12 mouse cellular contexts compared by ENCODE assay signal in genomic region chr13:49545646-49546045, GRCm38 (mm10). TPM values are rescaled to one million over a fixed set of nuclear protein-coding genes. Genes with fewer than 3 reads are reported as not detected.
DNase-seq lines count a peak whose midpoint lies in the region; ATAC-seq lines count a peak whose summit lies in the region.
"Had no signal": no experiment of that assay in that cellular context is flagged by ENCODE, and none has a peak within 500 bp of the region (broad histone marks: within the 10 kb centered on the region; RNA-seq: fewer than 3 reads in every experiment).

No protein-coding gene starts in this region.

- peak; percentile 10 for DNase-seq in embryo, embryonic 10.5 days (ENCODE audit: low spot score)
- no peak for DNase-seq in embryo, embryonic 10 days (ENCODE audit: low spot score)
- DNase-seq in limb, embryonic 10.5 days (ENCODE audit: low spot score), result no peak
- peak; percentile 45 to 49 for DNase-seq in heart, postnatal 10 days
- no peak for DNase-seq in ovary, postnatal 14 days (ENCODE audit: low spot score)
- DNase-seq in cerebellum, postnatal 4 days (ENCODE audit: low spot score in 2 of 2), result no peak
- DNase-seq: cerebellum, postnatal 36 days; left cerebral cortex, postnatal 4 days had no signal

- no peaks in the 10 kb centered on the region for H3K27me3 ChIP-seq in limb, embryonic 12.5 days
- no peaks in the 10 kb centered on the region for H3K27me3 ChIP-seq in limb, embryonic 10.5 days (ENCODE audit: low read depth, poor library complexity, severe bottlenecking)
- no peaks in the 10 kb centered on the region for H3K27me3 ChIP-seq in stomach, embryonic 14.5 days (ENCODE audit: control insufficient read depth, insufficient read depth, low read length)

- no peak overlapping the region for H3K4me2 ChIP-seq in limb, embryonic 12.5 days
- H3K4me2 ChIP-seq in stomach, embryonic 14.5 days (replicated peaks; ENCODE audit: low read depth, low read length), result peak overlapping the region; percentile 1; the same call in 1 of the 2 replicates
- H3K4me2 ChIP-seq: midbrain, embryonic 11.5 days had no signal

- peak; percentile 59; the same call in 1 of the 2 replicates for ATAC-seq in limb, embryonic 12.5 days (ENCODE audit: insufficient number of reproducible peaks, insufficient read depth, low FRiP score, low TSS enrichment, low read depth)
- ATAC-seq in stomach, embryonic 14.5 days (ENCODE audit: insufficient number of reproducible peaks, insufficient read depth, low FRiP score, low read depth), result peak; percentile 75; the same call in 1 of the 2 replicates
- ATAC-seq: inflammation-experienced regulatory T-cells, adult 6 months had no signal

- no peaks in the 10 kb centered on the region for H3K9me3 ChIP-seq in limb, embryonic 12.5 days
- H3K9me3 ChIP-seq in limb, embryonic 10.5 days (replicated peaks), result no peaks in the 10 kb centered on the region
- H3K9me3 ChIP-seq in stomach, embryonic 14.5 days (ENCODE audit: control insufficient read depth, low read depth, low read length), result no peaks in the 10 kb centered on the region

- no peak overlapping the region for H3K4me3 ChIP-seq in limb, embryonic 12.5 days (replicated peaks)
- no peak overlapping the region for H3K4me3 ChIP-seq in limb, embryonic 10.5 days
- H3K4me3 ChIP-seq in stomach, embryonic 14.5 days (ENCODE audit: low read depth, low read length), result no peak overlapping the region

- intact Hi-C loops in heart, postnatal 10 days (cut with DNase I), result loop anchor here (5.0 kb wide), 2 partner anchors 53 to 93 kb away; partner anchors contain the start of gene Tes3-ps

- H3K4me1 ChIP-seq in limb, embryonic 12.5 days (replicated peaks), result peaks cover 14% of the 10 kb centered on the region
- H3K4me1 ChIP-seq in limb, embryonic 10.5 days, result 0 out of 2 replicates have a peak, but pooled peaks cover 7% of the 10 kb centered on the region
- peaks cover 8% of the 10 kb centered on the region; the same call in 1 of the 2 replicates for H3K4me1 ChIP-seq in stomach, embryonic 14.5 days (ENCODE audit: control insufficient read depth, insufficient read depth, low read length)

- no peaks in the 10 kb centered on the region for H3K36me3 ChIP-seq in limb, embryonic 12.5 days
- H3K36me3 ChIP-seq in limb, embryonic 10.5 days, result no peaks in the 10 kb centered on the region
- H3K36me3 ChIP-seq in stomach, embryonic 14.5 days (ENCODE audit: control insufficient read depth, insufficient read depth, low read length), result no peaks in the 10 kb centered on the region

- 38% methylated on average over 3 of the region's 3 CpGs for WGBS in limb, embryonic 12.5 days
- WGBS in limb, embryonic 10.5 days, result 61% methylated on average over 3 of the region's 3 CpGs
- 23% methylated on average over 3 of the region's 3 CpGs for WGBS in stomach, embryonic 14.5 days

- no peak overlapping the region for H3K9ac ChIP-seq in limb, embryonic 12.5 days (replicated peaks)
- no peak overlapping the region for H3K9ac ChIP-seq in stomach, embryonic 14.5 days (replicated peaks; ENCODE audit: low read depth, low read length)

- peak overlapping the region; percentile 80 for H3K27ac ChIP-seq in limb, embryonic 12.5 days
- H3K27ac ChIP-seq in limb, embryonic 10.5 days, result no peak overlapping the region
- peak overlapping the region; percentile 83 for H3K27ac ChIP-seq in stomach, embryonic 14.5 days (ENCODE audit: low read length)

RNA-seq across cellular contexts. Expression of gene Aspn, which starts 1.4 kb away (rescaled TPM):
- polyA plus RNA-seq in limb, embryonic 12.5 days (2016; fragmentation: Nextera tagmentation; extraction: Ambion mirVana), result 2.9 and 4.4 TPM in 2 replicates
- 0.14 and 0.18 TPM in 2 replicates for polyA plus RNA-seq in limb, embryonic 10.5 days (2016; fragmentation: Nextera tagmentation; extraction: Ambion mirVana)
- 100 to 1,000 TPM in 1 of 2 experiments, 10 to 100 TPM in 1; 89.0 to 113 TPM for total RNA-seq in heart, postnatal 10 days (2021)
- 51.6 and 56.5 TPM in 2 replicates for polyA plus RNA-seq in stomach, embryonic 14.5 days (2014; fragmentation: Nextera tagmentation; extraction: Ambion mirVana)

RNA-seq across cellular contexts. Expression of gene Omd, which starts 36.6 kb away (rescaled TPM):
- 0.88 and 1.0 TPM in 2 replicates for polyA plus RNA-seq in limb, embryonic 12.5 days (2016; fragmentation: Nextera tagmentation; extraction: Ambion mirVana)
- 1.1 and 1.3 TPM in 2 replicates for polyA plus RNA-seq in limb, embryonic 10.5 days (2016; fragmentation: Nextera tagmentation; extraction: Ambion mirVana)
- total RNA-seq in heart, postnatal 10 days (2021), result 1 to 10 TPM; 1.1 to 1.4 TPM
- 1.3 and 1.4 TPM in 2 replicates for polyA plus RNA-seq in stomach, embryonic 14.5 days (2014; fragmentation: Nextera tagmentation; extraction: Ambion mirVana)

RNA-seq across cellular contexts. Expression of gene Ecm2, which starts 41.0 kb away (rescaled TPM):
- polyA plus RNA-seq in limb, embryonic 12.5 days (2016; fragmentation: Nextera tagmentation; extraction: Ambion mirVana), result 0.51 and 0.55 TPM in 2 replicates
- 0.21 and 0.45 TPM in 2 replicates for polyA plus RNA-seq in limb, embryonic 10.5 days (2016; fragmentation: Nextera tagmentation; extraction: Ambion mirVana)
- 10 to 100 TPM; 20.1 to 20.6 TPM for total RNA-seq in heart, postnatal 10 days (2021)
- 0.57 and 0.88 TPM in 2 replicates for polyA plus RNA-seq in stomach, embryonic 14.5 days (2014; fragmentation: Nextera tagmentation; extraction: Ambion mirVana)

RNA-seq across cellular contexts. Expression of gene Tes3-ps, which starts 52.5 kb away (rescaled TPM):
- polyA plus RNA-seq in limb, embryonic 12.5 days (2016; fragmentation: Nextera tagmentation; extraction: Ambion mirVana), result 1.1 and 1.6 TPM in 2 replicates
- polyA plus RNA-seq in limb, embryonic 10.5 days (2016; fragmentation: Nextera tagmentation; extraction: Ambion mirVana), result 1.0 and 1.5 TPM in 2 replicates
- 1 to 10 TPM; 1.6 TPM for total RNA-seq in heart, postnatal 10 days (2021)
- polyA plus RNA-seq in stomach, embryonic 14.5 days (2014; fragmentation: Nextera tagmentation; extraction: Ambion mirVana), result 1.2 and 1.7 TPM in 2 replicates

Comparison
In these comparisons a context has a peak if more than half of its experiments do, and no peak if none do; other contexts are left out.
1. DNase-seq: peak in embryo, embryonic 10.5 days (single experiment) and heart, postnatal 10 days (2 of 2); none in embryo, embryonic 10 days (single experiment), limb, embryonic 10.5 days (single experiment), ovary, postnatal 14 days (single experiment) and cerebellum, postnatal 4 days (0 of 2).